Mouse (Mus musculus): ENCODE results near the gene Noc4l.
A peak's percentile ranks its signal among the peaks of the same experiment; 100 is the strongest.

Gene Noc4l

GRCm38 (mm10) chr5:110652719-110653648 is at the start of gene Noc4l, which contains the start of gene Ddx51:
Noc4l (minus strand) TSS chr5:110653417.
Ddx51 (plus strand) TSS chr5:110653451.
- DNase-seq (ENCODE audit: low spot score), result peak; percentile 84

DNA sequence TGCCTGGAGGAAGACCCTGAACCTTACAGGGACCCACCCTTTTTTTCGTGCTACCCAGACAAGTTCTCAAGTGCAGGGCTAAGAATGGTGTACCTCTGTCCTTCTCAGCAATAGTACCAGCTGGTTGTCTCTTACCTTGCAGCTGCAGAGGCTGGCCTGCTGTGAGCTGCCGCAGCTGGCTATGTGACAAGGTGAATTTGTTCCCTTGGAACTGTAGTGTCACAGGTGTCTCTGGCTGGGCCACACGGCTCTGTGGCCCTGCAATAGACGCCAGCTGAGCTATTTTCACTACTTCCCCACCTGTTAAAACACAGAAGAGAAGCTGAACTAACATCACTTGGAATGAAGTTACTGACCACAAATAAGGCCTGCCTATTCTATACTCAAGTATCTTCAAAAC is 45.4 kb upstream of the Noc4l start:
- no peak for DNase-seq (ENCODE audit: low spot score)

- no peak for DNase-seq (ENCODE audit: low spot score)
Observed at GRCm38 (mm10) chr5:110682041-110682440, 28.8 kb upstream of the Noc4l start.

DNA sequence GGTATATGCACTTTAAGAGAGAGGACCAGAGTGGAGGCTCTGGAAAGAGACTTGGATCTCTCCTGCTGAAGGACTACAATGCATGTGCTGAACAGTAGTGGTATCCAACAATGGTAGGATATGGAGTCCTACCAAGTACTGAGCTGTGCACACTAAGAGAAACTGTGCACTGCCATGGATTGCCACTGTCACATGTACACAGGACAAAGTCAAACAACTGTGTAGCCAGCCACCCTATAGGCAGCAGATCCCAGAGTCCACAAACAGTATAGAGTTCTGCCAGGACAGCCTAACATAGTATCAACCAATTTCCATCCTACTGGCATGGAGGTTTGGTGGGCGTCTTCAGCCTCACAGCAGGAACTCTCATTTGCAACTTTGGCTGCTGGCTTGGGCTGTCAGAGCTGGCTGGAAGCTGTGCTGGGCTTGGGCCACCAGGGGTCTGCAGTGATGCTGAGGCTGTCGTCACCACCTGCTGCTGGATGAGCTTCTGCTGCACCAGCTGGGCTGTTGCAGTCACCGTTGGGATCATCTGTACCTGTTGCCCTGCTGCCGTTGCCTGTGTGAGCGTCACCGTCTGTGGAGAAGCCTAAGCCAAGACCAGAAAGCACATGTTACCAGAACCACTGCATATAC is 12.4 kb upstream of the Noc4l start:
- DNase-seq (ENCODE audit: low spot score), result no peak

DNA sequence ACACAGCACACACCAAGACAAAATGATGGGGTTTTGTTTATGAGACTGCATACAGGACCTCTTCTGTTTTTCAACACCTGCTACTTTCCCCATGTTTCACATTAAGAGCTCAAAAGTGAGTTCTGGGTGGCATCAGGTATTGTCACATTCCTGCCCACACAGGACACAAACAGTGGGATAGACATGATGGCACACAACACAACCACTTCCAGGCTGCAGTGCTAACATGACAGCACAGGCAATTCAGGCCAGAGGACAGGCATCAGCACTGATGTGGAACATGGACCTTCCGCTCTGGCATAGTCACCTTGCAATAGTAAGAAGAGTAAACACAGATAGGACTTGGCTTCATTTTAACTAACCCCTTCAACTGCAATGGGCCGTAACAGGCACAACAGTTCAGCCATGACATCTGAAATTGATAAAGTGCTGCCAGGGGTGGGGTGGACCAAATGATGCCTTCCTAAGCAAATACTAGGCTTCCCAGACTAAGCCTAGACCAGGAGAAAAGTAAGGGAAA is 11.6 kb upstream of the Noc4l start:
- DNase-seq (ENCODE audit: low spot score), result no peak

- no peak for DNase-seq (ENCODE audit: low spot score)
Observed at GRCm38 (mm10) chr5:110664041-110664440, 10.8 kb upstream of the Noc4l start.

- DNase-seq (ENCODE audit: low spot score), result no peak
Observed at GRCm38 (mm10) chr5:110659682-110660081, 6.5 kb upstream of the Noc4l start.

DNA sequence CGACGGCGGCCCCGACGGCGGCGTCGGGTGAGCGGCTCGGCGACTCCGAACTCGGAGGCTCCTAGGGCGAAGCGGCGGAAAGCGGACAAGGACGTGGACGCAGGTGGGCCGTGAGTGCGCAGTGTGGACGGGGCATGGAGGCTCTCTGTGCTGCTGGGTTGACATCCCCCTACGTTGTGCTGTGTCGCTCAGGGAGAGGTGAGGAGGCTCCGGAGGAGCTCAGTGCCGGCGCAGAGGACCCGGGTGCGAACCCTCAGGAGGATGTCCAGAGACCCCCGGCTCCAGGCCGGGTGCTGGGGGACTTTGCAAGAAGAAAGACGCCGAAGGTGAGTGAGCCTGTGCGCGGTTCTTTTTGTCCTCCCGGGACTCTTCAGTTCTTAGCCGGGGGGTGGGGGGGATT is 469 bp upstream of the Noc4l start:
- no peak for DNase-seq (ENCODE audit: low spot score)

DNA sequence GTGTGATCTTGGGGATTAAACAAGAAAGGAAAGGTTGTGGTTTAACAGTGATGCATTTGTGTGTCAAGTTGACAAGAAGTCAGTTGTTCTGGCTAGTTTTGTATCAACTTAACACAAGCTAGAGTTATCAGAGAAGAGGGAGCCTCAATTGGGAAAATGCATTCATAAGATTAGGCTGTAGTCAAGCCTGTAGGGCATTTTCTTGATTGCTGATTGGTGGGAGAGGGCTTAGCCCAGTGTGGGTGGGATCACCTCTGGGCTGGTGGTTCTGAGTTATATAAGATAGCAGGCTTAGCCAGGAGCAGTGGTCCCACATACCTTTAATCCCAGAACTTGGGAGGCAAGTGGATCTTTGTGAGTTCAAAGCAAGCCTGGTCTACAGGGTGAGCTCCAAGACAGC is 6.8 kb downstream of the Noc4l start:
- no peak for DNase-seq (ENCODE audit: low spot score)

DNA sequence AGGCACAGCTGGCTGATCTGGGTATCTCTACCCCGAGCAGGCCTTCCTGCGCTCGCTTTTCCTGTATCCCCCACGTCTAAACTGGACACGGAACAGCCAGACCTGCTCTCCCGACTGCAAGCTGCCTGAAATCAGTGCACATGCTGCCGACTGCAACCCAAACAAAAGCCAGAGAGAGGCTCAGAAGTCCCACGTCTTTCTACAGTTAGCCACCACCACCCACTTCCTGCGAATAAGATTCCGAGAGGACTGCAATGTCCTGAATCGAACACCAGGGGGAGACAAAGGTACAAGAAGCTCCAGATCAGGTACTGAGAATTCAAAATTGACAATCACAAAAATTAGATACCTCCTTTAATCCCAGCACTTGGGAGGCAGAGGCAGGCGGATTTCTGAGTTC is 13.8 kb downstream of the Noc4l start:
- DNase-seq (ENCODE audit: low spot score), result peak; percentile 21

GRCm38 (mm10) chr5:110638306-110639074 is 14.7 kb downstream of the Noc4l start:
- no peak for DNase-seq (ENCODE audit: low spot score)

DNA sequence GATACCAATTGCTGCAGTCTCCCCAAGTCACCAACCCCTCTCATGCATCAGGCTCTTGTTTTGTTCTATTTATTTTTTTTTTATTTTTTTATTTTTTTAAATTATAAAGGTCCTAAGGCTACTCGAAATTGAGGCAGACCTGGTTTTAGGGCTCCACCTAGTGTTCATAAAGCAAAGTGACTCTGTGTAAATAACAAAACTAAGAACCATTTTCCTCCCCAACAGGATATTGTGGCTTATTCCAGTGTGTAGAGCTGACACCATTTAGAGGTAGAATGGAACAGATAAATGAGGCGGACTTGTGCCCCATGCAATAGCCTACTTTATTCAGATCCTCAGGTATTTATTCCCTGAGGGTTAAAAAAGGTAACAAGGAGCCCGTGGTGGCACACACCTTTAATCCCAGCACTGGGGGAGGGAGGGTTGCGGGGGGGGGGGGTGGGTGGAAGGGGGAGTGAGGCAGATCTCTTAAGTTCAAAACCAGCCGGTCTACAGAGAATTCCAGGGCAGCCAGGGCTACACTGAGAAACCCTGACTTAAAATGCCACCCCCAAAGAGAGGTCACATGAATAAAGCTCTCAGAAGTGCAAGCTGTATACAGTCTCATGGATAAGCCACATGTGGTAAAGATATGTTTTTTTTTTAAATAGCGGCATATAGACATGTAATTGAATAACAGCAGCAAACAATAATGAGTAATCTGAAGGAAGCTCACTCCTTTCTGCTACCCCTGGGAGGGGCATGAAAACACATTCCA is 17.1 kb downstream of the Noc4l start:
- DNase-seq (ENCODE audit: low spot score), result no peak

DNA sequence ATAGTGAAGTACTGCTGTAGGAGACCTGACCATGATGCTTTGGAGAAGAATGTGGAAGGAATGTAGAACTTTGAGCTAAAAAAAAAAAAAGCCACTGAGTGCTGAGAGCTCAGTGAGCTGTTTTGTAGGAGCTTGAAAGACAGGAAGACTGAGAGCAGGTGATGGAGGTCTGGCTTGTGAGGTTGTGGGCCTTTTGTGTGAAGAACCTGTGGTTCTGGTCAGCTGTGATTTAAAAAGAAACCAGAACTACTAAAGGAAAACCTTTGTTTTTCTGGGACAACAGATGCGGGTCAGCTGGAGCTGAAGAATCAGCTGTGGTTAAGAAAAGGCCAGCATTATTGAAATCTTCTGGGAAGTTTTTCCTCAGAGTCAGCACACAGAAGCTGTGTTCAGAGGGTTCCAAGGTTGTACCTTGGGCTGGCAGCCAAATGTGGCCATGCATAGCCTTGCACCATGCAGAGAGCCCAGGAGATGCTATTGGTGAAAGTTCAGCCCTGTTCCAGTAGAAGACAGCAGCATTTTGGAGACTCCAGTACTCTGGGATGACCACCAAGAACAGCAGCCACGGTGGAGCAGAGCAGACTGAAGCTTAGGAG is 23.6 kb downstream of the Noc4l start:
- DNase-seq (ENCODE audit: low spot score), result peak; percentile 68

GRCm38 (mm10) chr5:110628156-110628555 is 25.1 kb downstream of the Noc4l start:
- no peak for DNase-seq (ENCODE audit: low spot score)

DNA sequence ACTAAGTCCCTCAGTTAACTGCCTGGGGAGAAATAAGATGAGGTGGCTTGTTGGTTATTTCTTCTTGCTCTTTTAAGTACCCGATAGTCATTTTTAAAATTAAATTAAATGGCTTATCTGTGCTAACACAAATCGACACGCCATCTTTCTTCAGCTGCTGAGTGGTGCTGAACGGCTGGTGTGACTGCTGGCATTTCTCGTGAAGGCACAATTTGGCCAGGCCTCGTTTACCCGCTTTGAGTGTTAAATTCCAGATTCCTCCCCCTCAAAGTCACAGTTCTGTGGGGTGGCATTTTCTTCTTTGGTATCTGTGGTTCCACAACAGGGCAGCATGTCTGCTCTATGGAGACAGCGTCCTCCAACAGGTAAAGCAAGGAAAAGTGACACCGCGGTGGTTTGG is 25.9 kb downstream of the Noc4l start:
- DNase-seq (ENCODE audit: low spot score), result no peak

- DNase-seq (ENCODE audit: low spot score), result no peak
Observed at GRCm38 (mm10) chr5:110624319-110624718, 28.9 kb downstream of the Noc4l start.

GRCm38 (mm10) chr5:110619226-110619625 is 34.0 kb downstream of the Noc4l start:
- no peak for DNase-seq (ENCODE audit: low spot score)

- DNase-seq (ENCODE audit: low spot score), result no peak
Observed at GRCm38 (mm10) chr5:110611435-110612158, 41.6 kb downstream of the Noc4l start.

DNA sequence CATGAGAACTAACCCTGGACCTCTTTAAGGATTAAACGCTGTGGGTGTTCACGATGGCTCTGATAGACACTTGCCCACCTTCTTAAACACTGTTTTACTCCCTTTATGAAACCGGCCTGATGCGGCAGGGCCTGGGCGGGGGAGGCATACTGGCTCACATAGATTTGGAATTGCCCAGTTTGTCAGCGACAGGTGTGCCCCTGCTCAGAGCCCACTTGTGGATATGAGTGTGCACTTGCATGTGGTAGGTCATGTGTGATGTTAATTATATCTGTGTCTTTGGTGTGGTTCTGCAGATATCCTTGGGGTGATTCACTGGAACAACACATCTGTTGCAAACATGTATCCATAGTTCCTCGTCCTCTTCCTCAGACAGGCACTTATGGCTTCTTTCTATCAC is 42.7 kb downstream of the Noc4l start:
- no peak for DNase-seq (ENCODE audit: low spot score)

DNA sequence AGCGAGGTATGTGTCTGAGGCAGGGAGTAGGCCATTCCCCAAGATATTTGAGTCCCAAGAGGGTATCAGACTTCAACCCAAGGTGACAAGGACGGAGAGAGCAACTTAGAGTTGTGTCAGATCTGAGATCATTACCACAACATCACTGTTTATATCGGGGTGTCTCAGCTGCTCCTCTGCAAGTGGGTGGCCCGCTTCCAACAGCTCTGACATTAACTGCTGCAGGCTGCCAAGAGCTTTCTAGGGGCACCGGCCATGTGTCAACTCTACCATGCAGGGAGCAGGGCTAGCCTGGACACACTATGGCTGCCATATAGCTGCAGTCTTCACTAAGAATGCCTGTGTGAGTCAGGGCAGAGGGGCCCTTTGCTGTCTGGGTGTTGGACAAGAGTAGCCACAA is 43.3 kb downstream of the Noc4l start:
- no peak for DNase-seq (ENCODE audit: low spot score)

GRCm38 (mm10) chr5:110609425-110609824 is 43.8 kb downstream of the Noc4l start:
- DNase-seq (ENCODE audit: low spot score), result no peak
